Mouse (Mus musculus) hindbrain, postnatal 0 days (tissue): ENCODE measurements around the gene Gm20388. TPM values are rescaled to one million over a fixed set of nuclear protein-coding genes. Genes with fewer than 3 reads are reported as not detected.
"Not testable (repeated sequence)": the region's sequence is repeated elsewhere in the genome, so short reads cannot be mapped to it uniquely, and the experiment has no call there.

Source experiments
- ATAC-seq: fragments of 200-750 bp; cut with Nextera tagmentation; 2 replicates; pipeline ENCODE4 v1.8.0; 2017; ENCODE audit warnings: mild to moderate bottlenecking, moderate TSS enrichment, moderate library complexity
- DNase-seq: peaks from one replicate; pipeline ENCODE4 v3.0.0-alpha.2; 2015; ENCODE audit warnings: low spot score
- H3K27ac ChIP-seq: fragments of 300-500 bp; sonication (generic); 2 replicates; pipeline ENCODE4 v1.5.1; 2014; ENCODE audit warnings: mild to moderate bottlenecking
- H3K27me3 ChIP-seq: fragments of 300-500 bp; sonication (generic); 2 replicates; pipeline ENCODE4 v1.6.1; 2014; ENCODE audit warnings: low read length, mixed read lengths; ENCODE audit not compliant: insufficient read depth
- H3K36me3 ChIP-seq: fragments of 300-500 bp; sonication (generic); 2 replicates; pipeline ENCODE4 v1.6.1; 2014; ENCODE audit warnings: low read length, mixed read lengths; ENCODE audit not compliant: insufficient read depth
- H3K4me1 ChIP-seq: fragments of 300-500 bp; sonication (generic); 2 replicates; pipeline ENCODE4 v1.6.1; 2014; ENCODE audit warnings: antibody characterized with exemption, low read length, mixed read lengths; ENCODE audit not compliant: insufficient read depth
- H3K4me2 ChIP-seq: fragments of 300-500 bp; sonication (generic); 2 replicates; pipeline ENCODE4 v1.6.1; 2014; ENCODE audit warnings: low read depth, mild to moderate bottlenecking, low read length, moderate library complexity, mixed read lengths
- H3K4me3 ChIP-seq: fragments of 300-500 bp; sonication (generic); 2 replicates; pipeline ENCODE4 v1.5.1; 2014; ENCODE audit warnings: low read length
- H3K9ac ChIP-seq: fragments of 300-500 bp; sonication (generic); replicated peaks from 2 replicates; pipeline ENCODE4 v1.6.1; 2014; ENCODE audit warnings: mild to moderate bottlenecking, low read length, moderate library complexity, mixed read lengths
- H3K9me3 ChIP-seq: fragments of 300-500 bp; sonication (generic); 2 replicates; pipeline ENCODE4 v1.6.1; 2016; ENCODE audit warnings: low read length, mixed read lengths
- CTCF ChIP-seq: IDR thresholded peaks from 2 replicates; pipeline ENCODE4 v1.5.1; 2016; ENCODE audit warnings: antibody characterized with exemption, control low read depth, low read depth
- WGBS: fragments of 180-500 bp; shearing (Covaris S2); extraction: QIAGEN DNeasy Blood & Tissue Kit; methylation state at CpG from one replicate; pipeline ENCODE4 v1.1.7; 2014; 5-methylcytosine and 5-hydroxymethylcytosine counted together
- polyA plus RNA-seq: library from polyadenylated mRNA; unstranded; fragments of >200 nt; fragmentation: Nextera tagmentation; extraction: Ambion mirVana; gene quantifications from 2 replicates; pipeline ENCODE4 v1.2.1, GENCODE M21; 2015
- total RNA-seq: library from RNA; depleted of rRNA; stranded (reverse); fragments of >200 nt; gene quantifications from 2 replicates; pipeline ENCODE4 v1.2.3, GENCODE M21; 2014

Gm20388 gene
- total and polyA plus RNA-seq, 2 experiments from 2014 or later = 71.3 TPM; not detected in 1

- WGBS = under 1% methylated on average over 12 of the region's 12 CpGs
These were observed 3502.0 kb downstream of the Gm20388 start for GRCm38 (mm10) chr8:123412560-123413170.

GRCm38 (mm10) chr8:123414255-123414654 lies 3503.6 kb downstream of the Gm20388 start:
- 6% methylated on average over 9 of the region's 9 CpGs for WGBS

More at GRCm38 (mm10) chr8:123412560-123413170, 3502.0 kb downstream of the Gm20388 start:
- TF ChIP-seq CTCF = no peak
- Histone ChIP-seq H3K4me2 (peak overlapping the region; percentile 85), H3K4me1 (peaks cover 21% of the 10 kb centered on the region; the same call in 1 of the 2 replicates), H3K27ac (peak overlapping the region; percentile 94), H3K9me3 (no peaks in the 10 kb centered on the region), H3K4me3 (peak overlapping the region; percentile 62), H3K27me3 (no peaks in the 10 kb centered on the region), H3K36me3 (no peaks in the 10 kb centered on the region), H3K9ac (peak overlapping the region; percentile 79)
- DNase-seq (peak; percentile 85), ATAC-seq (0 out of 2 replicates have a peak, but pooled peaks have one; percentile 8)

DNA sequence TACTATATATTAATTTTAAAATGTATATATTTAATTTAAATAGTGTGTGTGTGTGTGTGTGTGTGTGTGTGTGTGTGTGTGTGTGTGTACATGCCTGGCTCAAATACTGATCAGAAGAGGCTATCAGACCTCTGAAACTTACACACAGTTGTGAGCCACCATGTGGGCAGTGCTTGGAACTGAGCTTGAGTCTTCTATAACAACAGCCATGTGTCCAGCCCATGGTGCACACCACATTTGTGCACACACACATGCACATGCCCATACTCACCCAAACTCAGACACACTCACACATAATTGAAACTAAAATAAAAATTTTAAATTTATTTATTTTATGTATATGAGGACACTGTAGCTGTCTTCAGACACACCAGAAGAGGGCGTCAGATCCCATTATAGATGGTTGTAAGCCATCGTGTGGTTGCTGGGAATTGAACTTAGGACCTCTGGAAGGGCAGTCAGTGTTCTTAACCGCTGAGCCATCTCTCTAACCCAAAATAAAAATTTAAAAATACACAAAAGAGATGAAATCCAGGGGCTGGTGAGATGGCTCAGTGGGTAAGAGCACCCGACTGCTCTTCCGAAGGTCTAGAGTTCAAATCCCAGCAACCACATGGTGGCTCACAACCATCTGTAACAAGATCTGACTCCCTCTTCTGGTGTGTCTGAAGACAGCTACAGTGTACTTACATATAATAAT lies 3504.5 kb downstream of the Gm20388 start:
- WGBS = 76% methylated on average over 5 of the region's 5 CpGs
- peak; percentile 7; the same call in 1 of the 2 replicates for TF ChIP-seq CTCF

More at GRCm38 (mm10) chr8:123414255-123414654, 3503.6 kb downstream of the Gm20388 start:
- peak overlapping the region; percentile 79 for H3K9ac ChIP-seq
- no peak for TF ChIP-seq CTCF
- DNase-seq = no peak
- H3K4me2 ChIP-seq = peak overlapping the region; percentile 85
- no peaks in the 10 kb centered on the region for H3K27me3 ChIP-seq
- peak overlapping the region; percentile 62 for H3K4me3 ChIP-seq
- no peaks in the 10 kb centered on the region for H3K9me3 ChIP-seq
- H3K36me3 ChIP-seq = peaks cover 13% of the 10 kb centered on the region
- peaks cover 17% of the 10 kb centered on the region; the same call in 1 of the 2 replicates for H3K4me1 ChIP-seq
- no peak for ATAC-seq
- H3K27ac ChIP-seq = peak overlapping the region; percentile 94

GRCm38 (mm10) chr8:123415967-123416943 lies 3505.6 kb downstream of the Gm20388 start:
- H3K36me3 ChIP-seq = peaks cover 31% of the 10 kb centered on the region
- H3K4me3 ChIP-seq = peak overlapping the region; percentile 6; the same call in 1 of the 2 replicates
- H3K4me2 ChIP-seq = peak overlapping the region; percentile 85; the same call in 1 of the 2 replicates
- WGBS = 65% methylated on average over 8 of the region's 8 CpGs
- DNase-seq (peak; percentile 66), ATAC-seq (no peak)
- TF ChIP-seq CTCF = peak; percentile 67
- H3K27me3 ChIP-seq = no peaks in the 10 kb centered on the region
- no peak overlapping the region for H3K9ac ChIP-seq
- peaks cover 8% of the 10 kb centered on the region; the same call in 1 of the 2 replicates for H3K4me1 ChIP-seq
- H3K9me3 ChIP-seq = no peaks in the 10 kb centered on the region
- H3K27ac ChIP-seq = no peak overlapping the region

More for the DNA sequence above, 3504.5 kb downstream of the Gm20388 start:
- H3K27ac ChIP-seq, H3K9me3 ChIP-seq, H3K4me1 ChIP-seq, H3K9ac ChIP-seq, H3K27me3 ChIP-seq, ATAC-seq: not testable (repeated sequence)
- DNase-seq = peak; percentile 50
- Histone ChIP-seq H3K4me3 (peak overlapping the region; percentile 62), H3K4me2 (peak overlapping the region; percentile 85), H3K36me3 (peaks cover 20% of the 10 kb centered on the region)

DNA sequence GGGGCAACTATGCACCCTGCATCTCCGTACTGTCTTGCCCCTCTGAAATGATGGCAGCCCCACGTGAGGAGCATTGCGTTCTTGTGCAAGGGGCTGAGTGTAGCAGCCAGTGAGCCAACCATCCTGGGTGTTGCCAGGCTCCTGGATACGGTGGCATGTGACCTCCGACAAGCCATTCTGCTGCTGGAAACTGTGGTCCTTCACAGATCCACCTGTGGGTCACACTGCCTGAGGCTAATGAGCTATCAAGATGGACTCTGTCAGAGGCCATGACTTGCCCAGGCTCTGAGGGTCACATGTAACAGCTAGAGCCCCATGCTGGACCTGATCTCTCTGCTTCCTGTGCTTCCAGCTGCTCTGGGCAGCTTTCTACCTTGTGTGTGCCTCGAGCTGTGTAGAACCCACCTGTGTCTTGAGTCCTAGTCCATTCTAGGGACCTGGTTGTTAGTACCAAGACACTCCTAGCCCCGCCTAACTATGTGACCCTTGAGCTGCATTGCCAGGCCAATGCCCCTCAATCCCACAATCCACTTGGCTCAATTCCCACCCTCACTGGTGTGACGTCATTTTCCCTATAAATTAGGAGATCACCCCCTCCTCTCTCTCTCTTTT lies 3506.4 kb downstream of the Gm20388 start:
- Histone ChIP-seq H3K36me3 (peaks cover 33% of the 10 kb centered on the region), H3K4me1 (peaks cover 8% of the 10 kb centered on the region; the same call in 1 of the 2 replicates), H3K4me3 (no peak overlapping the region)

DNA sequence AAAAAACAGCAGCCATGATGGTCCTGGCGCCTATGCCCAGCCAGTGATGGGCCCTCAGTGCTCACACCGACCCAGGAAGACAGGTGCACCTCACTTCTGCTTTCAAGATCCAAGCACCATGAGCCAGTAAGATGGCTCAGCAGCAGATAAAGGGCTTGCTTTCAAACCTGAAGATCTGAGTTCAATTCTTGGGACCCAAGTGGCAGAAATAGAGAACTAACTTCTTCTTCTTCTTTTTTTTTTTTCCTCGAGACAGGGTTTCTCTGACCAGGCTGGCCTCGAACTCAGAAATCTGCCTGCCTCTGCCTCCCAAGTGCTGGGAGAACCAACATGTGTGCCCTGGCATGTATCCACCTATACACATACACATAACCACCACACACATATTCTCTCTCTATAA lies 3509.1 kb downstream of the Gm20388 start:
- Histone ChIP-seq H3K4me3 (no peak overlapping the region), H3K4me2 (no peak overlapping the region), H3K9me3 (no peaks in the 10 kb centered on the region), H3K27ac (no peak overlapping the region), H3K9ac (no peak overlapping the region), H3K27me3 (no peaks in the 10 kb centered on the region), H3K4me1 (peaks cover 8% of the 10 kb centered on the region; the same call in 1 of the 2 replicates), H3K36me3 (peaks cover 33% of the 10 kb centered on the region)
- no peak for TF ChIP-seq CTCF
- DNase-seq (no peak), ATAC-seq (no peak)
- WGBS = 91% methylated on average over 4 of the region's 4 CpGs

More for the DNA sequence above, 3506.4 kb downstream of the Gm20388 start:
- Histone ChIP-seq H3K9ac (no peak overlapping the region), H3K27me3 (no peaks in the 10 kb centered on the region), H3K4me2 (peak overlapping the region; percentile 33; the same call in 1 of the 2 replicates), H3K9me3 (no peaks in the 10 kb centered on the region), H3K27ac (no peak overlapping the region)
- WGBS = 66% methylated on average over 8 of the region's 8 CpGs
- TF ChIP-seq CTCF = no peak
- DNase-seq (no peak), ATAC-seq (no peak)
